Mouse (Mus musculus) E14TG2a.4 (cell line): Measurements from ENCODE around the gene Zxdc.

Source experiments
- CTCF ChIP-seq: conservative IDR thresholded peaks from 2 replicates; pipeline ENCODE4 v1.5.1; 2014; ENCODE audit warnings: low read length
- POU5F1 ChIP-seq: IDR thresholded peaks from 2 replicates; pipeline ENCODE4 v1.6.1; 2014; ENCODE audit warnings: low read length, borderline replicate concordance

GRCm38 (mm10) chr6:90369725-90370553 is 647 bp downstream of the Zxdc start:
- no peak for TF ChIP-seq CTCF
- no peak for TF ChIP-seq POU5F1
